Mouse (Mus musculus): ENCODE results near the gene Golga1.

Gene Golga1

DNA sequence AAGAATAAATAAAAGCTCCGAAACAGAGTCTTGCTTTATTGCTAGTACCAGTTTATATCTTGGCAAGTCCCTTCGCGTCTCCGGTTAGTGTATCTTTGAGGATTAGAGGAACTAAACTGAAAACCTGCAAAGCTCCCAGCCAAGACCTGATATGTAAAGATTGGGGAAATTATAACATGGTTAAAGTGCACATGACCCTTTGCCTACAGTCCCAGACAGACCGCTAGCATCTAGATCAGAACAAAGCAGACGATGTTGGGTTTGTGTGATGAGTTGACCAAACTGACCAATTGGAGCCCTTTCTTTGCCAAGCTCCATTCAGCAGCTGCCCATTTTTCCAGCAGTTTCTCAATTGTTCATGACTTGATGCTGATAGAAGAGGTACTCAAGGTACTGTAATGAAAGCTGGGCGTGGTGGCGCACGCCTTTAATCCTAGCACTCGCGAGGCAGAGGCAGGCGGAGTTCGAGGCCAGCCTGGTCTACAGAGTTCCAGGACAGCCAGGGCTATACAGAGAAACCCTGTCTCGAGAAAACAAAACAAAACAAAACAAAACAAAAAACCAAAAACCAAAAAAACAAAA, 59.1 kb downstream of the Golga1 start:
- no peak for DNase-seq (ENCODE audit: low spot score)

DNA sequence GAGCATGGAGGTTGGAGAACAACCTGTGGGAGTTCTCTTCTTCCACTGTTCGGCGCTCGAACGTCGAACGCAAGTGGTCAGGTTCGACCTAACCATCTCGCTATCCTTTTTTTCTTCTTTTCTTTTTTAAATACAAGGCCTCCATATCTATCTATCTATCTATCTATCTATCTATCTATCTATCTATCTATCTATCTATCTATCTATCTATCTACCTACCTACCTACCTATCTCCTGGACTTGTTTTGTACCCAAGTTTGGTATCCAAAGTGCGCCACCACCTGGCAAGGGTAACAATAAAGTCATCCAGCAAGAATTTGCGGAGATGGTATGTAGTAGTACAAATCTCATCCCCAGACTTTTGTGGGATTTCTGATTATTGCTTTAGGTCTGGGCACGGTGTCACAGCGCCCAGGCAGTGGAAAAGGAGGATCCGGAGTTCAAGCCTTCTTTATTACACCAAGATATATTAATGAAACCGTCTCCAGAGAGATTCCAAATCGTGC, 59.7 kb downstream of the Golga1 start, which contains the start of gene Rpl35:
Gene Rpl35, minus strand, starts transcription at position 51 of the 506 bp plus-strand sequence.
- peak; percentile 50 for DNase-seq (ENCODE audit: low spot score)

DNA sequence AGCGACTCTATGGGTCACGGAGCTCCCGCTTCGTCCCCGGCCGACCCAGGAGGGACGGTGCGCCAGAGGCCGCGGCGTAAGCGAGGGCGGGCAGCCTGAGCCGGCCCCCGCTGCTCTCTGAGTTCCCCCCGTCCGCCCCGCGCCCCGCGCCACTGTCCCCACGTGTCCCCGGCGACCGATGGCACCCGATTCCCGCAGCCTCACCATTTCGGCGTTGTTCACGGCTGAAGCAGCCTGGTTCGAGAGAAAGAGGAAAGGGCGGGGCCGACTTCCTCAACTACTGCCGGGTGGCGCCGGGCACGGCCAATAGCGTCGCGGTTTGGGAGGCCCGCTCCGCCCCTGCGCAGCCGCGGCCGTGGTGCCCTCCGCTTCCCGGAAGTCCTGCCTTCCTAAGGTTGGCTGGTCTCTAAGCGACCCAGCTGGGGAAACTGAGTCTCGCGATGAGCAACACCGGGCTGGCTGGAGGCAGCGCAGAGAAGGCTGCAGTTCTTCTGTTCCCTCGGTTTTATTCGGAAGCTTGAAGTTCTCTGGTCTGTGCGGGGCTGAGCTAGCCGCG, 60.4 kb downstream of the Golga1 start, which contains the start of gene Arpc5l:
Gene Arpc5l, plus strand, starts transcription at position 469 of the 556 bp plus-strand sequence.
- peak; percentile 94 for DNase-seq (ENCODE audit: low spot score)

DNA sequence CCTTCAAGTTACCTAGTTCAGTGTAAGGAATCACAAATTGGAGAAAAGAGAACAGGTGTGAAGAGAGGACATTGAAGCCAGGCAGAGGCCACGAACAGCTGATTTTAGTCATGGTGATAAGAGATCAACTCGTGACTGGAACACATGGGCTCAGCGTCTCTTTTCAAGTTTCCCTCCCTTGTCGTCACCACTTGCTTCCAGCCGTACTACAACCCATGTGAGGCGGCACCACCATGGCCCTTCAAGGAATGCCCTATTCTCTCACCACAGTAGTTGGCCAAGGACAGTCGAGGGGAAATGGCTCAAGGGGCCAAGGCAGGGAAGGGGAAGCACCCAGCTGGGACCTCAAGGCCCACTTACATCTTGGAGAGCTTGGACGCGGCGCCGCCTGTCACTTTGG, 61.0 kb downstream of the Golga1 start:
- no peak for DNase-seq (ENCODE audit: low spot score)

DNA sequence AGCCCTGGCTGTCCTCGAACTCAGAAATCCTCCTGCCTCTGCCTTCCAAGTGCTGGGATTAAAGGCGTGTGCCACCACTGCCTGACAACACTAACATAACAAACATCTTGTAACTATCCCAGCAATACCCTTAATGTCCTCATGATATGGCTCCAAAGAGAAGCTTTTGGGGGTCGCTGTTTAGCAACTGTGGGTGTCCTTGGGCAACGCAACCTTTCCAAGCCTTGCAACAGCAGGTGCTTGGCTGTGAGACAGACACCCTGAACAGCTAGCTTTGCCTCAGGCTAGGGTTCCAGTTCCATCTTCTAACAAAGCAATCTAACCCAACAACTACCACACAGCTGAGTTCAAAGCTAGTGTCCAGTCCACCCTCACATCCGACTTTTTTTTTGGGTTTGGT, 61.8 kb downstream of the Golga1 start:
- DNase-seq (ENCODE audit: low spot score) = no peak

DNA sequence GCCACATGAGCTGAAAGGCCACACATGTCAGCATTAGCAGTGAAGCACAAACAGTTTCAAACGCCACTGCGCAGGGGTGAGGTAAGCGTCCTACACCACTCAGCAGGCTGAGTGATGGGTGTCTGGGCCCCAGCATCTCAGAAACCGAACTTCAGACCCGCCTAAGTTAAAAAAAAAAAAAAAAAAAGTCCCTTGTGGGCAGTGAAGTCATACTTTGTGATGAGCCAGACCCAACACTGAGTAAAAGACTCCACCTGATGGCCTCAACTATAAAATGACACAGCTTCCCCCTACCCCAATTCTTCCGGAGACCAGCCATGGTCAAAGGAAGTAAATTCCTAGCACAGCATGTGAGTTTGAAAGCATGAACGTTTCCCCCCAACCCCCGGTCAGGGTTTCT, 62.2 kb downstream of the Golga1 start:
- no peak for DNase-seq (ENCODE audit: low spot score)

DNA sequence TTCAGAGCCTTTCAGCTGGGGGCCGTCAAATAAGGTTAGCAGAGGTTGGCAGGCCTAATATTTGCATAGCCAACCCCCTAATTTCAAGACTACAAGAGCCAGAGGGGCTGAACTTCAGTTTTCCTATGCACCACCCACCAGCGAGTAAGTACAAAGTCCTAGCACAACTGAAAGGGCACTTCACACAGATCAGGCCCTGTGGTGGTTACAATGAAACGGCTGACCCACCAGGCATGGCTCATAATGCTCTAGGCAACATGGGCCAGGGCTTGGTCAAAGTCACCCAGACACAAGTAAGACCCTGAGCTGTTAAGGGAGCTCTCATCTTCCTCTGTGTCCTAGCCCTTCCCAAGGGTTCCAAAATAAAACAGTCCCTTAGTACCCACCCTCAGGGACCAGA, 63.5 kb downstream of the Golga1 start:
- DNase-seq (ENCODE audit: low spot score) = no peak

DNA sequence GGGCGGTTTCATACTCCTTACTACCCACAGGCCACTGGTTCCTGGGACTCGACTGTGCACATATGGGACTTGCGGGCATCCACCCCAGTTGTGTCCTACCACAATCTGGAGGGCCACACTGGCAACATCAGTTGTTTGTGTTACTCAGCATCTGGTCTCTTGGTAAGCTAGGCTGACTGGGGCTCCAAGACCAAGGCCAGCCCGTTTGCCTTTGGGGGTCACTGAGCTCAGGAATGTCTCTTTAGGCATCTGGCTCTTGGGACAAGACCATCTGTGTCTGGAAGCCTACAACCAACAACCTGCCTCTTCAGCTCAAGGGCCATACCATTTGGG, 64.8 kb downstream of the Golga1 start:
- DNase-seq (ENCODE audit: low spot score) = no peak

DNA sequence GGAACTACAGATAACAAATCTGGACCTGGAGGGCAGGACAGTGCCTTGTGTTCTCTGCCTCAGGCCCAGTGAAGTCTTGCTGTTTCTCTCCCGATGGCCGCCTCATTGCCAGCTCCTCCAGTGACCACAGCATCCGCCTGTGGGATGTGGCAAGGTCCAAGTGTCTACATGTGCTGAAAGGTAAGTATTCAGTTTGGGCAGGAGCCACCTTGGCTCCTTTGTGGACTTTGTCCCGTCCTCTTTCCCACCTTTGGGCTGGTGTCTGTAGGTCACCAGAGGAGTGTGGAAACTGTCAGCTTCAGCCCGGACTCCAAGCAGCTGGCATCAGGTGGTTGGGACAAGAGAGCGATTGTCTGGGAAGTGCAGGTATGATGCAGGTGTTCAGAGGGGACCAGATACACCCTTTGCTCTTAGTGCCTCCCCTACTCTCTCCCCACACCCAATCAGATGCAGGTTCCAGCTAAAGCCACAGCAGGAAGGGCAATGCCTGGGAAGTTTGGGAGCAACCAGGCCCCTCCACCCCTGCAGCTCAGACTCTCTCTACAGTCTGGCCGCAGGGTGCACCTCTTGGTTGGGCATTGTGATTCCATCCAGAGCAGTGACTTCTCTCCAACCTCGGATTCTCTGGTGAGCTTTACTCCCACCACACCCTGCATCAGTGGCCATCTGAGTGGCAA, 65.3 kb downstream of the Golga1 start:
- DNase-seq (ENCODE audit: low spot score) = no peak

DNA sequence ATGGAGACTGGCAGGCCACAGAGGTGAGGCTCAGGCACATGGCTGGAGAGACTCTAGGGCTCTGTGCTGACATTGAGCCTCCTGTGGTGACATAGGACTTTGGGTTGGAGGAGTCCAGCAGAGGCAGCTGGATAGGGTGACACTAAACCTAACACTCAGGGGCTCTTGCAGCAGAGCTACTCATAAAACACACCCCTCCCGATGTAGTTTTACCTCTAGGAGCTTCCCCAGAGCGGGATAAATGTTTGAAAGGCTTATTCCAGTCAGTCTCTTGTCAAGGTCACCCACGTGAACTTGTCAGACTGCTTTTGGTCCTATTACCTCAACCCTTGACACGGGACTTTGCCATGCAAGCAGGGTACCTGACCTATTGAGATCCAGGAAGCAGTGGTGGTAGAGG, 66.0 kb downstream of the Golga1 start:
- DNase-seq (ENCODE audit: low spot score) = no peak

DNA sequence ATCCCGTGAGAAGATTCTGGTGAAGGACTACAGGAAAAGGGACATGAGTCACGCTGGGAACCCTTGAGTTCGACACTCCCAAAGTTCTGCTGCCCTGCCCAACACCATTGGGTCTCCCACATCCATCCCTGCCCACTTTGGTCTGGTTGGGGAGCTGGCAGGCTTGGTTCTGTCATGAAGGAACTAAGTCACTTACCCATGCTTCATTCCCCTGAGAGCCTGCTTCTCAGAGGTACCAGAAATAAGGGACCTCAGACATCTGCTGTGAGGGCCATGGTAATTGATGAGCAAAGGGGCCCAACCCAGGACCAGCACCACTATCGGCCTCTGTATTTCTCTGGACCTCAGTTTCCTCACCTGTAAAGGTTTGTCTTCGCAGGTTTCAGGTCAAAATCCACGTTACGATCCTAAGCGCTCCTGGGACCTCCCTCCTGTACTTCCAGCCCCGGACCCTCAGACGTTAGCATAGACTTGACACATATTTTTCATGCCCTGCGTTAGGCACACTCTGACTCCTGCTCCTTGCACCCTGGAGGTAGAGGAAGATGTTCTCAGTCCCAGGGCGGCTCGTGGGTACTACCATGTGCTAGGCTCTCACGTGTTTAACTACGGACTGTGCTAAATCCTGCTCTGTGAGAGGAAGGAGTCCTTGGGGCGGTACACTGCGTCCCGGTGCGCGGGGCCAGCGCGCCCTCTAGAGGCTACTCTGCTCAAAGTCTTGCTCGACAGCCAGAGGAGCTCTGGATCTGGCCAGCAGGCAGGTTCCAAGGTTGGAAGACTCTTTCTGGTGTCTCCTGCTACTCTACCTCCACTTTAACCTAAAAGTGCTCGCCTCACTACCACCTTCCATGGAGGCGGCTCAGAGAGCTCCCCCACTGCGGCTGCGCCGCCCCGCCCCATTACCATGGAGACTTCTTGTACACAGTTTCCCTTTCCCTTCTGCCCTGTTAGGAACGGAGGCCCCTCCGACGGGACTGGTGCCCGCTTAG, 67.7 kb downstream of the Golga1 start, which contains the start of gene Wdr38:
Gene Wdr38, plus strand, starts transcription at position 91 of the 989 bp plus-strand sequence.
- peak; percentile 90 for DNase-seq (ENCODE audit: low spot score)

DNA sequence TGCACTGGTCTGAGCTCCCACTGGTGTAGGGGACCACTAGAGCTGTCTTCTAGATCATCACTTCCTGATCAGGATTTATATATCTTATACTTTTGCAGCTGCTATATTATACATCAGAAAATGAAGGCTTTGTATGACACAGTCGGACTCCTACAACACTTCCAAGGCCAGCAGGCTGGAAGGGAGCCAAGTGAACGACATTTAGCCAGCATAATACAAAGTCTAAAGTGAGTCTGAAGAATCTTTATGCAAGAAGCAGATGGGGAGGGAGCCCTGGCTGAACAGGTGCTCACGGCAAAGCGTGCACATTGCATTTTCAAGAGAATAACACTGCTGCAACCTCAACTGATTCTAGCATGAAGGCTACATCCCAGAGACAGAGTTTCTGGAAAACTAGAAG, 72.9 kb downstream of the Golga1 start:
- no peak for DNase-seq (ENCODE audit: low spot score)

DNA sequence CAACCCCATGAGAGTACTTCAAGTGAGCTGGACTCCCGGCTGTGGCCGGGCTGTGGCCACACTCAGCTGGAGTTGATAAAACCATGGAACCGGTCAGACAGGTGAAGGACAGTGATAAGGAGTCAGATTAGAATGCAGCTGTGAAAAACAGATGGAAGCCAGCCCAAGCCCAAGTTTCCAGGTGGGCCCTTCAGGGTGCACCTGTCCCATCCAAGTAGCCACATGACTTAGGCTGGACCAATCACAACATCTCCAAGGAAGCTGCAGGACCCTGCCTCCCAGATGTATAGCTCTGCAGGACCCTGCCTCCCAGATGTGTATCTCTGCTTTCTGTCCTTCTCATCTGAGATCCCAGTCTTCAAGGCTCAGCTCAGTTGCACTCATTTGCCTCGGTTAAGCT, 73.3 kb downstream of the Golga1 start:
- no peak for DNase-seq (ENCODE audit: low spot score)

DNA sequence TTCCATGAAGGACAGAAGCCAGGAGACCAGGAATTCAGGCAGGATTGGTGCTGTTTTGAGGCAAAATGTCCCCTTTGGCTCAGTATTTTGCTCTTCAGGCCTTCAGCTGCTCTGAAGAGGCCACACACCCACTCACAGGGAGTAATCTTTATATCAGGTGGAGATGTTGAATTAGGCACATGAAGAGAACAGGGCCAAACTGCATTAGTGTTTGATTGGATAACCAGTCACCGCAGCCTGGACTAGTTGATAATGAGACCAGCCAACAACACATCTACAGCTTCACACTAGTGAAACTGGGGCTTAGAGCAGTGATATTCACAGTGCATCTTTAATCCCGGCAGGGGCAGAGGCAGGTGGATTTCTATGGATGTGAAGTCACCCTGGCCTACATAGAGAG, 76.4 kb downstream of the Golga1 start:
- no peak for DNase-seq (ENCODE audit: low spot score)

DNA sequence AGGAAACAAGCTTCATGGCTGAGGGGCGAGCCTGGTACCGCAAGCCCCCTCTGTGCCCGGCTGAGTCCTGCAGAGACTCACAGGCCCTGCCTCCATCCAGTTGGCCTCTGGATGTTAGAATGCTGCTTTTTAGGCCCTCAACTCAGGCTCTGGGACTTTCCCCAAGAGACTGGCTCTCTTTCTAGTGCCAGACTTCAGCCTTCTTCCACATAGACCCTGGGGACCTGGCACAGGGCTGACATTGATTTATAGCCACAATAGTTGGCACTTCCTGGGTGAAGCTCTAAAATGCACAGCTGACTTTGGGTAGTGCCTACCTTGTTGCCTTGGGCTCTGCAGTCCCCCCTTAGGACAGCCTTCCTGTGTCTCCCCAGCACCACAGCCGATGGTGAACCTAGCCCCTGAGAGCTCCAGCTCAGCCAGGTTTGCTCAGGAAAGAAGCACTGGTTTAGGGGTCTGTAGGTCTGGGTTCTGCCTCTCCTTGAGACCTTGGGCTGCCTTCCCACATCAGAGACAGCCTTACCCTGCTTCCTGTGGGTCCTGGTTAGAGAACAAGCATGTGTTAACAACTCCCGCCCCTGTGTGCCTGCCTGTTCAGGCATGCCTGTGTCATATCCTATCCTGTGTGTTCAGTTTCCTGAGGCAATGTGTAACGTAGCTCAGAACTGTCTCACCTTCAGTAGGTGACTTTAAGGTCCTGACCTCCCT, 77.4 kb downstream of the Golga1 start:
- DNase-seq (ENCODE audit: low spot score) = no peak

DNA sequence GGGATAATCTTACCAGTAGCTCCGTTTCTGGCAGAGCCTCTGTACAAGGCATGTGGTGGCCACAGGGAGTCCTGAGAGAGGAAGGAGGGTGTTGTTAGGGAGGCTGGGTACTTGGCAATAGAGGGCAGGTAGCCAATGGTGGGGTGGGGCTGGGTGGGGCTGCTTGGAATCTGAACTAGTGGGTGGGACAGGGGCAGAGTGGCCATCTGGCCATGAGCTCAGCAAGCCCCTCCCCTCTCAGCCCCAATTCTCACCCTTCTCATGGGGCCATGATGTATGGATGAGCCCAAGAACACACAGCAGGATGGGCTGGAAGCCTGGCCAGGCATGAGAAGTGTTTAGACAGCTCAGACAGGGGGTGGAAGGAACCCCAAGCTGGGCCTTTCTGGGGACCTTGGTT, 78.0 kb downstream of the Golga1 start:
- no peak for DNase-seq (ENCODE audit: low spot score)

DNA sequence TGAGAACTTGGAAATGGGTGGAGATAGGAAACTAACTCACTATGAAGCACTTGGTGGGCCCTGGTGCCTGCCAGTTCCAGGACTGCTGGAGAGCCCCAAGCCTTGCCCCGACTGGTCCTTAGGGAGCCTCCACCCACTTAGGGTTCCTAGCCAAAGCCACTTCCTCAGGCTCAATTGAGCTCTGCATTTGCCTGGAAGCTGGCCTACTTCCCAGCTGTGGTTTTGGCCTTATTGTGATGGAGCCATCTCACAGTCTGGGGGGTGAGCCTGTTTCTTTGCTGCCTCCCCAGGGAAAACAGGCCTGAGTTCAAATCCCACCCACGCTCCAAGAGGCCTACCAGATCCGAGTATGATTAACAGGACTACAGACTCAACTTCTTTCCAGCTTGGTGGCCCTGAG, 78.8 kb downstream of the Golga1 start:
- DNase-seq (ENCODE audit: low spot score) = peak; percentile 77

DNA sequence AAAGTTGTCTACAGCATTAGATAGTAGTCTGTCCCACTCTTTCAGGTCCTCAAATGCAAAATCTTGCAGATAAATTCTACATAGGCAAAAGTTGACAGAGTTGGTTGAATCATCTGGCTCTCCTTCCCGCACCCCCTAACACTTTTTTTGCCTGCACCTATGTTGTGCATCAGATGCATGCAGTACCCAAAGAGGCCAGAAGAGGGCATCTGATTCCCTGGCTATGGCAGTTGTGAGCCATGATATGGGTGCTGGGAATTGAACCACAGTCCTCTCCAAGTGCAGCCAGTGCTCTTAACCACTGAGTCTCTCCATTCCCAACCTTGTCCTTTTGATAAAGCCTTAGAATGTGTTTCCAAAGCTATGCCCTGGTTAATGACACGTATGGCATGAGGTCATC, 81.9 kb downstream of the Golga1 start:
- DNase-seq (ENCODE audit: low spot score) = no peak

DNA sequence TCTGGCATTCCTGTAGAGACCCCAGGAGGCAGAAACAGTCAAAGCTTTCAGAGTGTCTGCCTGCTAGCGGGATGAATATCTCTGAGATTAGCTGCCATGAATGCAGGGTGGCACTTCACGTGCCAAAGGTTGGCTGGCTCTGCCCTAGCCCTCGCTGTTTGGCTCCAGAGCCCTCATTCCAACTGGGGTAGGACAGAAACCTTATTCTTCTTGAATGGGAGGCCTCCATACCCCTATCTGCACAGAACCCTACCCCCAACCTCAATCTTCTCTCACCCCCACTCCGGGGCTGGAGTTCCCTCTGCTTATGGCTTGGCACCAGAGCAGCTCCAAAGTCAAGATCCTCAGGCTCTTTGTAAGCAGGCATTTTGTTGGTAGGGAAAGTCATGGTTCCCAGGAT, 87.5 kb downstream of the Golga1 start:
- no peak for DNase-seq (ENCODE audit: low spot score)

DNA sequence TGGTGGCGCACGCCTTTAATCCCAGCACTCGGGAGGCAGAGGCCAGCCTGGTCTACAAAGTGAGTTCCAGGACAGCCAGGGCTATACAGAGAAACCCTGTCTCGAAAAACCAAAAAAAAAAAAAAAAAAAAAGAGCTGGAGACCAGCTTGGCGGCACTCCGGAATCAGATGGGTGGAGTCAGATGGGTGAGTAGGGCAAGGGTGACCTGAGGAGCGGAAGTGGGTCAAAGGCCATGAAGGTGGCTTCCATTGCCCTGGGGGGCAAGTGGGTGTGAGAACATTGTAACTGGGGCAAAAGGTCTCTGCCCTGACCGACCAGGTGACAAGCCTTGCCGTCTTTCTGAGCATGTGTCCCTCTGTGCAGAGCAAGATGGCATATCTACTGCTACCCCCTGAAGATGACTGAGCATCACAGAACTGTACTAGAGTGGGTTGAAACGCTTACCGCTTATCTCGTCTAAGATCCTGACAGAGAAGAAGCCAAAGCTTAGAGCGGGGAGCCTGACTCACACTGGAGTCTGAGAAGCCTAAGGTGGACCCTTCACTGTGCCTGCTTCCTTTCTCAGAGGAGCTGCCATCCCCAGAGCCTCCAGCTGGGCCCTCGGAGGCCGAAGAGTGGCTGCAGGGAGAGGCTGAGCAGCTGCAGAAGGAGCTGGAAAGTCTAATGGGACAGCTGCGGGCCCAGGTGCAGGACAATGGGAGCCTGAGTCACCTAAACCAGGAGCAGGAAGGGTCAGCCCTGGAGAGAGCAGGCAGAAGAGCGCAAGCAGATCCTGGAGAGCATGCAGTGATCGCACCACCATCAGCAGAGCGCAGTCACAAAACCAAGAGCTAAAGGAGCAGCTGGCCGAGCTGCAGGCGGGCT, 89.2 kb downstream of the Golga1 start:
- no peak for DNase-seq (ENCODE audit: low spot score)

DNA sequence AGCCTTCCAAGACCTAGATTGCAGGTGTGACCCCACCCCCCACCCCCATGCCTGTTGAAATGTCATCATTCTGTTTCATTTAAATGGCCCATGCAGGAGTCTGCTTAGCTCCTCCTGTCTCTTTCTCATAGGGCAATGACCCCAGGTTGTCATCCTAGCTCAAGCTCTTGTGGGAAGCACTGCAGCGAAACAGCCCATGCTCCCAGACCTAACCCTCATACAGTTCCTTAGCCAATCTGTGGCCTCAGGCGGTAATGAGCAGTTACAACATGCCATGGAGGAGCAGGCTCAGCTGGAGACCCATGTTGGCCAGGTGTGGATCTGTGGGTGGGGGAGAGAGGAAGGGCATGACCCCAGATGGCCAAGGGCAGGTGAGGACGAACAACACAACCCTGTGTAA, 90.2 kb downstream of the Golga1 start:
- DNase-seq (ENCODE audit: low spot score) = no peak

All from lung, postnatal 25 days (tissue).